Mouse (Mus musculus) layer of hippocampus, postnatal 14 days (tissue): ENCODE measurements around the gene Cherp. TPM values are rescaled to one million over a fixed set of nuclear protein-coding genes. Genes with fewer than 3 reads are reported as not detected.
A peak's percentile ranks its signal among the peaks of the same experiment; 100 is the strongest.

Experiments used
- DNase-seq, 2 experiments: peaks; one replicate each; pipeline ENCODE4 v3.0.0; 2021 to 2022; ENCODE audit warnings: low spot score in 2 of 2, mixed read lengths in 1 of 2
- long read RNA-seq, 2 experiments: library from polyadenylated mRNA; stranded (forward); transcript quantifications; one replicate each; pipeline ENCODE4 v2.0.0; 2021
- total RNA-seq, 2 experiments: library from RNA; stranded (reverse); gene quantifications; 2 replicates each; pipeline ENCODE4 v1.2.3; 2021

Gene Cherp
- 10 to 100 TPM; 72.4 to 75.2 TPM for total RNA-seq
- long read RNA-seq, experiment 1, transcript Cherp-207 (18 exons, 3,646 nt) = major isoform, 14 of 33 reads
- long read RNA-seq, experiment 1, partial matches to known transcripts = 14 of 33 reads
- long read RNA-seq, experiment 1, other reads (novel, unspliced or antisense) = 4 of 33 reads
- long read RNA-seq, experiment 2, transcript Cherp-207 (18 exons, 3,646 nt) = major isoform, 17 of 46 reads
- long read RNA-seq, experiment 2, partial matches to known transcripts = 18 of 46 reads
- long read RNA-seq, experiment 2, other reads (novel, unspliced or antisense) = 8 of 46 reads

DNA sequence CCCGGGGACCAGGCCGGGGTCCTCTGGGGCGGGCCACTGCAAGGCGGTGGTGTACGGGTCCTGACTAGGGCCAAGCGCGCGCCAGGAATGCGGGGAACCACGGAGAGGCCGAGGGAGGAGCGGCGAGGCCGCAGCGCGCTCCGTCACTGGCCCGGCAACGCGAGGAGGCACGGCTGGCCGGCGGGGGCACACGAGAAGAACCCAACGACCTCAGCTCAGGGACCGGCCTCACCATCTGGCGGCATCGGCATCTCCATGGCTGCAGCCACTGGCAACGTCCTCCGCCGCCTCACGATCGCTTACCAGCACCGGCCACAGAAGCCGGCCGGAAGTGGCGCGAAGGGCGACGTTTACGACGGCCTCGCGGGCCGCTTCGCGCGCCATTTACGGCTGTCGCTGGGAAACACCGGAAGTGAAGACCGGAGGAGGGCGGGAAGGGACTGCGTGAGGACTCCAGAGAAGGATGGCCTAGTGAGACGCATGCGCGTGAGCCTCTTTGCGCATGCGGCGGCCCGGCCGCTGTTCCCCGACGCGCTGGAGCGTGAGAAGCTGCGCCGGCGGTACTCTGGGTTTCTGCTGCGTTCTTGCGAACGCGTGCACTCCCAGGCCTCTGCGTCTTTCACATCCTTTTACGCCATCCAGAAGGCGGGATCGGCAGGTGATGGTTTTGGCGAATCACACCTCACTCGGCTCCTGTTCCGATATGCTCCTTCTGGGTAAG lies at the start of gene Cherp:
Gene Cherp, minus strand, starts transcription at position 401 of the 721 bp plus-strand sequence.
- DNase-seq = peak; percentile 96 to 98

GRCm38 (mm10) chr8:72521888-72522287 lies 46.9 kb upstream of the Cherp start:
- DNase-seq = no peak

DNA sequence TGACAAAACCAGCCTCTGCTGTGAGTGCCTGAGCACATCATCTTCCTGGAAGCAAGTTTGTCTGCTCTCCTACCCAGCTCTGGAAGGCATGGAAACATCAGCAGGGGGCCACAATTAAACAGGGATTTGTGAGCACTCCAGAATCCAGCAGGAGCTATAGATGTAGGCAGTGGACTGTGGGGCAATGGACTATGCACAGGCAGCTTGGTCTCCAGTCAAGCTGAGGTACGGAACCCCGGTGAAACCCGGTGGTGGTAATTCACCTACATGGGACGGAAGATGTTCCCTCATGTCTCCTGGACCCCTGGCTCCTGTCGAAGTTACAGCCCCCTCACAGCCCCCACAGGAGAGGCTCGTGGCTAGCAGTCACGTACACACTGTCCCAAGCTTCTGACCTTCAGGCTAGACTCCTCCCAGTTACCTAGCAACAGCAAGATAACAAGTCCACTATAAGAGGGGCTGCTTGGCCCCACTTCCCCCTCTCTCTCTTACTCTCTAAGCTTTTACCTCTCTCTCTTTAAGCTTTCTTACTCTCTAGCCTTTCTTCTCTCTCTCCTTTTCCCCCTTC lies 42.5 kb upstream of the Cherp start:
- DNase-seq = no peak

DNA sequence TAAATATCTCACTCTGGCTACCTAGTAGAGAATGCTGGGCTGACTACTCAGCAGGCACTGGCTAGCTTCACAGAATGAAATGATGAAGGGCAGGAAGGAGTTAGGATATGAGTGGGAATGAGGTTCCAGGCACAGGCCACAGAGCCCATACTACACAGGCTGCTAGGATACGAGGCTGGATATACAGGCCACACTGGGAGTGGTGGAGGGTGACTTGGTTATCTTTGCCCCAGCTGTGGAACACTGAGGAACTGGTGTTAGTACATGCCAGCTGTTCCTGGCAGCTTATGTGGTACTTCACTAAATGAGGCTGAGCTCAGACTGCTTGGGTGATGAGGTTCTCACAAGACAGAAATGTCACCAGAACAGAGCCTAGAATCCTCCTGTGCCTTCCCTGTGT lies 38.1 kb upstream of the Cherp start:
- no peak for DNase-seq

- DNase-seq = no peak
Observed at GRCm38 (mm10) chr8:72512648-72513047, 37.6 kb upstream of the Cherp start.

DNA sequence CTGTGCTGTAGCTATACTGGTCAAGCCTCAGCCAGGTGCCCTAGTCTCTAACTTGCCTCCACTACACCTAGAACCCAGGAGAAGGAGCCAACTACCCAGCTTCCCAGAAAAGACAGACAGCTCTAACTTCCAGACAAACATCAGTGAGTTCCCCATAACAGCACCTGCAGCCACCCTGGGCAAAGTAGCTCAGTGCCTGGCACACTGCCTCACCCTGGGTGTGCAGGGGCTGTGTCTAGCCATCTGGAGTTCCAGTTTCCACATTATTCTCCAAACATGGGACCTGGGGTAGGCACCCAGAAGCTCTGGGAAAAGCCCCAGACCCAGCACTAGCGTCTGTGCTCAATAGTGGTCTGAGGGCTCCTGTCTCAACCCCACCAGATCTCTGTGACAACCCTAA lies 32.5 kb upstream of the Cherp start:
- no peak for DNase-seq

- DNase-seq = no peak
Observed at GRCm38 (mm10) chr8:72504637-72505314, 29.8 kb upstream of the Cherp start.

GRCm38 (mm10) chr8:72504137-72504536 lies 29.1 kb upstream of the Cherp start:
- DNase-seq = no peak

- DNase-seq = no peak
Observed at GRCm38 (mm10) chr8:72500521-72500931, 25.5 kb upstream of the Cherp start.

- DNase-seq = no peak
Observed at GRCm38 (mm10) chr8:72499521-72500284, 24.7 kb upstream of the Cherp start.

- no peak for DNase-seq
Observed at GRCm38 (mm10) chr8:72498527-72498926, 23.5 kb upstream of the Cherp start.

- DNase-seq = no peak
Observed at GRCm38 (mm10) chr8:72497911-72498310, 22.9 kb upstream of the Cherp start.

- DNase-seq = no peak
Observed at GRCm38 (mm10) chr8:72496217-72496616, 21.2 kb upstream of the Cherp start.

DNA sequence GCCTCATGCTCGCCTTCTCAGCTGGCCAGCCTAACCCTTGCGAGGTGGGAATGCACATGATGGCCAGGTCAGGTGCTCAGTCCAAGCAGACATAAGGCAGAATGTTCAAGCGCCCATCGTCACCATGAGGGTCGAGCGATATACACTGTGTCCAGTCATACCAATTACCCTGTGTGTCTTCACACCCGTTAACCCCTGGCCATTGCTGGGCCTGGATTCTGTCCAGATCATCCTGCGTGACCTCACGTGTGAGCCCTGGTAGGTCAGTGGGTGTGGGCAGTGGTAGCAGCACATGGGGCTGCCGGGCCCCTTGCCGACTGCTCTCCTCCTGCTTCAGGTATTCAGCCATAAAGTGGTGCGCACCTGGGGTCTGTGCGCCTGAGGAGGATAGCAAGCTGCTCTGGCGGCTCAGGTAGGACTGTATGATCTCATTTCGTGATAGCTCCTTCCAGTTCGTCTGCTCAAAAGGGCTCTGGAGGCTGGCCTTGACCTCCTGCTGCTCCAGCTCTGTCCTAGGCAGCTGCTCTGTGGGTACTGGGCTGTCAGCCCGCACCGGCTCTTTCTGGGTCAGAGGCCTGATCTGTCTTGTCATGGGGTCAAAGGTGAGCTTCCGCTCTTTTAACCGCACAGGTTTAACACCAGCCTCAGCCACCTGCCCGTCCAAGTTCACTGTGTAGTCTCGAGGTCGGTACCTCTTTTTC lies 20.5 kb upstream of the Cherp start:
- no peak for DNase-seq

GRCm38 (mm10) chr8:72493381-72493780 lies 18.4 kb upstream of the Cherp start:
- no peak for DNase-seq

GRCm38 (mm10) chr8:72492622-72493081 lies 17.6 kb upstream of the Cherp start:
- peak; percentile 99 for DNase-seq

GRCm38 (mm10) chr8:72491680-72492621 lies 16.9 kb upstream of the Cherp start, which contains the start of gene Slc35e1:
Gene Slc35e1, minus strand, starts transcription at chr8:72492614.
- DNase-seq = no peak

- no peak for DNase-seq
Observed at GRCm38 (mm10) chr8:72491017-72491416, 16.0 kb upstream of the Cherp start.

DNA sequence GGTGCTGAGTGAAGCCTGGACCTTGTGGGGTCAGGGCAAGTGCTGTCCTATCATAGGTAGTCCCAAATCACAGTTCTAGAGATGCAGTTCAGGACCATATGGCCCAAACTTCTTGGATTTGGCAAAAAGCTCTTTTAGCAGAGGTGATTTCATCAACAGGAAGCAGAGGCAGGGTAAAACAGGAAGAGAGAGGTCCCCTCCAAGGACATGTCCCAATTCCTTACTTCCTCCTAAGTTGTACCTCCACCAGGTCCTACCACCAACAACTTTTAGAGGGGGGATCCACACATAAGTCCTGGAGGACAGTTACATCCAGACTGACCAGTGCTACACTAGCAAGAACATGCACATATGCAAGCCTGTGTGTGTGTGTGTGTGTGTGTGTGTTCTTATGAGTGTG lies 12.0 kb upstream of the Cherp start:
- no peak for DNase-seq
